Mouse (Mus musculus) liver, embryonic 14.5 days (tissue): ENCODE results near the gene Rtn4rl2.

Experiments
- CTCF ChIP-seq: IDR thresholded peaks from 2 replicates; pipeline ENCODE4 v1.5.1; 2016; ENCODE audit warnings: antibody characterized with exemption, low read depth, control low read depth
- EP300 ChIP-seq: IDR thresholded peaks from 2 replicates; pipeline ENCODE4 v1.6.1; 2016; ENCODE audit warnings: antibody characterized with exemption, low read depth

DNA sequence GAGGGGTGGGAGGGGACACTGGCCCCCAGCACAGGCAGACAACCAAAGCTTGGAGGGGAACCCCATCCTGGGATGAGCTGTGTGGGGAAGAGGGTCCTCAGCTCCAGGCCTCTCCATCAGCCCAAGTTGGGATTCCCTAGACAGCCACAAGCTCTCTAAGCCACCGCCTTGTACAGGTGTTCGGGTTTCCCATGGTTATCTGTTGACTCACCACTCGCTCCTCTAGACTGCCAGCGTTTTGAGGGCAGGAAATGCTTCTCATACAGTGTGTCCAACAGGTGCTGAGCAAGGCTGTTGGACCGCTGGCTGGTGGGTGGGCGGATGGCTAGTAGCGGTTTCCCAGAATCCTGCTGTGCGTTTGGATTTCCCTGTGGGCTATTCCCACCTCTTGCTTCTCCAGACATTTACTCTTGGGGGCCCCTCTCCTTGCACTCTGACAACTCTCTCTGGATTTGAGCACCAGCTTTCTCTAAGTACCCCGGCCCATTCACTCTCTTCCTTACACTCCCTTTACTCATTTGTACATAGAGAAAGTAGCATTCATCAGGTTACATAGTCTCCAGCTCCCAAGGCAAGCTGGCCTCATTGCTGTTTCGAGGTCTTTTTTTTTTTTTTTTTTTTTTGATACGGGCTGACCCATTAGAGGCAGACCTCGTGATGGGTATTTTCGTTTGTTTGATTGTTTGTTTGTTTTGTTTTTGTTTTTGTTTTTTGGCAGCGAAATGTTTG lies 3.0 kb upstream of the Rtn4rl2 start:
- TF ChIP-seq EP300 (no peak), CTCF (no peak)
